Mouse (Mus musculus): ENCODE results near the gene Efna5.

DNA sequence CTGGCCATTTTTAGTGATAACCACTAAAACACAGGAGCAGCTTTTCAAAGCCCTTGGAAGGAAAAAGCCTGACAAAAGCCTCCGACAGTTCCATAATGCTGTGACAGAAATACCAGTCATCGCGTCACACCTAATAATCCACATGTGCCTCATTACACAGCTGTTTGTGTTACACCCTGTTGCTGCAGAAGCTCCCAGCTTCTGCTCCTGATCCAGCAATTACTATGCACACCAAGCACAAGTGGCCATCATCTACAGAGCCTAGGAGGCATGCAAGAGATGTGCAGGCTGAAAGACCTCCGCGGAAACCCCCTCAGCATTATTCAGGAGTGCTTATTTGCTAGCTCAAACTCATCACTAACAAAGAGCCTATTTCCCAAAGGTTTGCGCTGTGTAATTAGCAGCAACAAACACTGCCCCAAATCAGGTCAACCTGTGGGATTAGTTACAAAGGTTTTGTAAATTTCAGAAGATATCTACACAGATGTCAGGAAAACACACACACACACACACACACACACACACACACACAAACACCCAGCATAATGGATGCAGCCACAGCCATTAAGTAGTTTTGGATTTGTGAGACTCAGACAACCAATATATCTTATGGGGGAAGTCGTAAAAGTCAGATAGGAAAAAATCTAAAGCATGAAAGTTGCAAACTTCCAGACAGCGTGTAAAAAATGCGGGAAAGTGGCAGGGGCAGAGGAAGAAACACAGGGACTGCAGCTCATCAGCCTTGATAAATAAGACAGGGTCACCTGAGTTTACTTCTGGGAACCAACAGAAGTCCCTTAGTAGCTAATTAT is 180.1 kb downstream of the Efna5 start:
- TF ChIP-seq CTCF (IDR thresholded peaks at IDR 0.05; ENCODE audit: borderline replicate concordance, control insufficient read depth, extremely low read depth, insufficient read depth, low read length, poor library complexity) (no peak), POLR2A (IDR thresholded peaks at IDR 0.05; ENCODE audit: control insufficient read depth, extremely low read depth, insufficient read depth, low read length, poor library complexity) (no peak)
